Mouse (Mus musculus) kidney, adult 10 weeks (tissue): ENCODE results near the gene Olfr130. TPM values are rescaled to one million over a fixed set of nuclear protein-coding genes. Genes with fewer than 3 reads are reported as not detected.

Experiments
- polyA plus RNA-seq: library from polyadenylated mRNA; stranded (reverse); fragments of 350-450 nt; fragmentation: Illumina TruSeq; extraction: RNeasy Lipid Tissue Mini Kit (QIAGEN cat#74804); gene quantifications from one replicate; pipeline ENCODE4 v1.2.3, GENCODE M21; 2014; ENCODE audit warnings: low read depth, low replicate concordance

The Olfr130 gene
- polyA plus RNA-seq, result not detected

DNA sequence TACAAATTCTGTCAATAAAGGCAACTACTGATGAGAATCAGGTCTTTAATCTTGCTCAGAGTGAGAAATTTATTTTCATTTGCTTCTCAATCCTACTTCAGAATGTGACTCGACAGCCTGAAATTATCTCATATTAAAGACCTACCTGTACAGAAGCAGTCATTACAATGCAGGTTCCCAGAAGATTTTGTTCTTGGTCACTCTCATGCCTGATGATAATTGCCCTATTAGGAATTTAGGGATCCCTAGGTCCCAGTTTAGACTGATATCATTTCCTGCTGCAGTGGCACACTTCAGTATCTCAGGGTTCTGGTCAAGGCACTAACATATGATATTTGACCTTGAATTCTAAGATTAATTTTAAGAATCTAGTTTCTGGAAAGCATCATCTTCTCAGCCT is at the start of gene Olfr130:
Gene Olfr130, plus strand, starts transcription at position 301 of the 400 bp plus-strand sequence.

DNA sequence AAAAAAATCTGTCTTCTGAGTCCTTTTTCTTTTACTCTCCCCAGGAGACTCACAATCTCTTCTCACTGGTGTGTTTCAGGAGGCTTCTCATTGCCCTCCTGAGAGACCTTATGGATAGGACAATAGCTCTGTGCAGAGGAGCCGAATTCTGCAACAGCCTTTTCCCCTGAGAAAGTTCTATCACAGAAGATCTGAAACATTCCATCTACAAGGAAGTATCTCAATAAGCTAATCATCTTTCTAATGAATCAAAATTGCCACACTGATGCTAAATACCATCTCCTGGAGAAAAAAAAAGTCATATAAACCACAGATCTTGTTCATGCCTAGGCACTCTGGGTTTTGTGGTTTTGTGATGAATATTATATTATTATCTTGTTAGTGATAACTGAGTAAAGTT is 3.7 kb upstream of the Olfr130 start, which contains the start of gene Olfr129:
Gene Olfr129, minus strand, starts transcription at position 101 of the 400 bp plus-strand sequence.

DNA sequence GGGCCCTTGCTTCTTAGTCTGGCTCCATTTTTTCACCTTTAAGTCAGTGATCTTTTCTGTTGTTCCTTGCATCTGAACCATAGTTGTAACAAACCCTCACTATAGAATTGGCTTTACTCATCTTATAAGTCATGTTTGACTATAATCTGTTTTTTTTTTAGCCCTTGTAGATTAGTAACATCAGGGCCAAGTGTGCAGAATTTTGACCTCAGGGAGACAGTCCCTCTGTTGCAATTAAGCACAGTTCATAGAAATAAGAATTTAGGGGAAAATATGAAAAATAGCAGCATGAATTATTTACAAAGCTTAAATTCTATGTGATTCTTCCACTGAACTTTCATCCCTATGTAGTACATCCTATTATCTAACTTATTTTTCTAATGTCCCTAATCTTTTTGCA is 24.9 kb downstream of the Olfr130 start, which contains the start of gene Olfr131:
Gene Olfr131, minus strand, starts transcription at position 101 of the 400 bp plus-strand sequence.

Other genes with a start within 250 kb of the Olfr130 start
- not detected for gene Olfr125, start 231.0 kb upstream of the Olfr130 start, polyA plus RNA-seq
- not detected for gene Olfr126, start 216.4 kb upstream of the Olfr130 start, polyA plus RNA-seq
- not detected for gene Olfr127, start 163.5 kb upstream of the Olfr130 start, polyA plus RNA-seq
- gene Olfr128, start 143.4 kb upstream of the Olfr130 start, polyA plus RNA-seq, result not detected
- gene Olfr761, start 110.8 kb upstream of the Olfr130 start, polyA plus RNA-seq, result not detected
- gene Olfr129, start 3.8 kb upstream of the Olfr130 start, polyA plus RNA-seq, result not detected
- not detected for gene Olfr131, start 24.8 kb downstream of the Olfr130 start, polyA plus RNA-seq
- not detected for gene Olfr132, start 70.6 kb downstream of the Olfr130 start, polyA plus RNA-seq
- gene Olfr133, start 81.4 kb downstream of the Olfr130 start, polyA plus RNA-seq, result not detected
- gene Olfr134, start 107.5 kb downstream of the Olfr130 start, polyA plus RNA-seq, result not detected
- gene Olfr135, start 140.4 kb downstream of the Olfr130 start, polyA plus RNA-seq, result not detected
- not detected for gene Olfr138, start 197.1 kb downstream of the Olfr130 start, polyA plus RNA-seq
- not detected for gene Olfr137, start 243.6 kb downstream of the Olfr130 start, polyA plus RNA-seq